Mouse (Mus musculus): ENCODE measurements around the gene Trappc12. TPM values are rescaled to one million over a fixed set of nuclear protein-coding genes. Genes with fewer than 3 reads are reported as not detected.

The Trappc12 gene
- total RNA-seq, 2 experiments from 2014 or later = 18.2 to 22.5 TPM

GRCm38 (mm10) chr12:28699086-28699485 lies 51.2 kb downstream of the Trappc12 start:
- no peak overlapping the region for H3K4me3 ChIP-seq
- H3K27ac ChIP-seq = no peak overlapping the region
- no peak for DNase-seq
- no peak for TF ChIP-seq CTCF (IDR thresholded peaks at IDR 0.05)
- intact Hi-C loops (cut with DNase I) = loop anchor here (2.0 kb wide), 1 partner anchor 132 kb away; no protein-coding TSS in a partner anchor

GRCm38 (mm10) chr12:28697821-28698595 lies 52.3 kb downstream of the Trappc12 start:
- TF ChIP-seq CTCF (IDR thresholded peaks at IDR 0.05) = no peak
- DNase-seq = no peak
- Histone ChIP-seq H3K27ac (no peak overlapping the region), H3K4me3 (no peak overlapping the region)
- intact Hi-C loops (cut with DNase I) = loop anchor here (2.0 kb wide), 1 partner anchor 133 kb away; no protein-coding TSS in a partner anchor

- Histone ChIP-seq H3K4me3 (no peak overlapping the region), H3K27ac (no peak overlapping the region)
- no peak for DNase-seq
- no peak for TF ChIP-seq CTCF (IDR thresholded peaks at IDR 0.05)
- intact Hi-C loops (cut with DNase I) = no loop called here
Observed at GRCm38 (mm10) chr12:28694776-28695175, 55.5 kb downstream of the Trappc12 start.

- intact Hi-C loops (cut with DNase I) = no loop called here
- no peak for TF ChIP-seq CTCF (IDR thresholded peaks at IDR 0.05)
- Histone ChIP-seq H3K27ac (no peak overlapping the region), H3K4me3 (no peak overlapping the region)
- peak; percentile 49 for DNase-seq
Observed at GRCm38 (mm10) chr12:28694231-28694630, 56.0 kb downstream of the Trappc12 start.

GRCm38 (mm10) chr12:28693738-28694137 lies 56.5 kb downstream of the Trappc12 start:
- no peak for TF ChIP-seq CTCF (IDR thresholded peaks at IDR 0.05)
- H3K27ac ChIP-seq = no peak overlapping the region
- intact Hi-C loops (cut with DNase I) = no loop called here
- DNase-seq = no peak
- H3K4me3 ChIP-seq = no peak overlapping the region

- TF ChIP-seq CTCF (IDR thresholded peaks at IDR 0.05) = no peak
- H3K27ac ChIP-seq = no peak overlapping the region
- DNase-seq = no peak
- intact Hi-C loops (cut with DNase I) = no loop called here
- no peak overlapping the region for H3K4me3 ChIP-seq
Observed at GRCm38 (mm10) chr12:28690730-28691129, 59.5 kb downstream of the Trappc12 start.

- no peak for DNase-seq
- intact Hi-C loops (cut with DNase I) = no loop called here
- Histone ChIP-seq H3K27ac (no peak overlapping the region), H3K4me3 (no peak overlapping the region)
- no peak for TF ChIP-seq CTCF (IDR thresholded peaks at IDR 0.05)
Observed at GRCm38 (mm10) chr12:28688996-28689395, 61.3 kb downstream of the Trappc12 start.

GRCm38 (mm10) chr12:28686199-28686879 lies 63.9 kb downstream of the Trappc12 start:
- no peak for DNase-seq
- no peak for TF ChIP-seq CTCF (IDR thresholded peaks at IDR 0.05)
- Histone ChIP-seq H3K4me3 (no peak overlapping the region), H3K27ac (no peak overlapping the region)
- intact Hi-C loops (cut with DNase I) = no loop called here

- DNase-seq = no peak
- TF ChIP-seq CTCF (IDR thresholded peaks at IDR 0.05) = no peak
- intact Hi-C loops (cut with DNase I) = no loop called here
- no peak overlapping the region for H3K27ac ChIP-seq
- H3K4me3 ChIP-seq = no peak overlapping the region
Observed at GRCm38 (mm10) chr12:28685771-28686170, 64.5 kb downstream of the Trappc12 start.

- no peak for TF ChIP-seq CTCF (IDR thresholded peaks at IDR 0.05)
- Histone ChIP-seq H3K27ac (no peak overlapping the region), H3K4me3 (no peak overlapping the region)
- intact Hi-C loops (cut with DNase I) = no loop called here
- DNase-seq = no peak
Observed at GRCm38 (mm10) chr12:28684674-28685073, 65.6 kb downstream of the Trappc12 start.

- no peak for DNase-seq
- no peak for TF ChIP-seq CTCF (IDR thresholded peaks at IDR 0.05)
- H3K27ac ChIP-seq = peak overlapping the region; percentile 96
Observed at GRCm38 (mm10) chr12:28675925-28676209, 74.4 kb downstream of the Trappc12 start.

GRCm38 (mm10) chr12:28675121-28675924 lies 74.9 kb downstream of the Trappc12 start, which contains the start of gene Adi1:
TSS of gene Adi1 (plus strand) at chr12:28675231.
- Histone ChIP-seq H3K27ac (peak within 1 kb of the TSS; percentile 96), H3K4me3 (peak within 1 kb of the TSS; percentile 83)
- intact Hi-C loops (cut with DNase I) = no loop called here
- TF ChIP-seq CTCF (IDR thresholded peaks at IDR 0.05) = no peak
- peak; percentile 85 for DNase-seq

More at GRCm38 (mm10) chr12:28675925-28676209, 74.4 kb downstream of the Trappc12 start:
- peak overlapping the region; percentile 83 for H3K4me3 ChIP-seq
- intact Hi-C loops (cut with DNase I) = no loop called here

Measured in gastrocnemius, adult 2 months (tissue).